Mouse (Mus musculus) kidney, embryonic 15.5 days (tissue): Measurements from ENCODE around the gene Dmxl2. TPM values are rescaled to one million over a fixed set of nuclear protein-coding genes. Genes with fewer than 3 reads are reported as not detected.

ENCODE experiments used
- ATAC-seq: fragments of 200-750 bp; cut with Nextera tagmentation; replicated peaks from 2 replicates; pipeline ENCODE4 v1.8.0; 2017; ENCODE audit warnings: moderate TSS enrichment; ENCODE audit not compliant: low FRiP score
- H3K27ac ChIP-seq: fragments of 300-500 bp; sonication (generic); 2 replicates; pipeline ENCODE4 v1.5.1; 2015; ENCODE audit warnings: mild to moderate bottlenecking, inconsistent platforms
- H3K27me3 ChIP-seq: fragments of 300-500 bp; sonication (generic); 2 replicates; pipeline ENCODE4 v1.6.1; 2015; ENCODE audit warnings: inconsistent platforms
- H3K36me3 ChIP-seq: fragments of 300-500 bp; sonication (generic); 2 replicates; pipeline ENCODE4 v1.6.1; 2015; ENCODE audit warnings: inconsistent platforms
- H3K4me1 ChIP-seq: fragments of 300-500 bp; sonication (generic); 2 replicates; pipeline ENCODE4 v1.6.1; 2015; ENCODE audit warnings: inconsistent platforms
- H3K4me2 ChIP-seq: fragments of 300-500 bp; sonication (generic); 2 replicates; pipeline ENCODE4 v1.6.1; 2015; ENCODE audit warnings: moderate library complexity, mild to moderate bottlenecking, inconsistent platforms
- H3K4me3 ChIP-seq: fragments of 300-500 bp; sonication (generic); replicated peaks from 2 replicates; pipeline ENCODE4 v1.5.1; 2015; ENCODE audit warnings: mild to moderate bottlenecking, inconsistent platforms
- H3K9ac ChIP-seq: fragments of 300-500 bp; sonication (generic); 2 replicates; pipeline ENCODE4 v1.6.1; 2015; ENCODE audit warnings: mild to moderate bottlenecking, inconsistent platforms
- H3K9me3 ChIP-seq: fragments of 300-500 bp; sonication (generic); replicated peaks from 2 replicates; pipeline ENCODE4 v1.6.1; 2016; ENCODE audit warnings: inconsistent platforms
- WGBS: fragments of 180-500 bp; shearing (Covaris S2); methylation state at CpG from one replicate; pipeline ENCODE4 v1.1.7; 2015; ENCODE audit warnings: mixed read lengths; 5-methylcytosine and 5-hydroxymethylcytosine counted together
- polyA plus RNA-seq: library from polyadenylated mRNA; unstranded; fragments of >200 nt; fragmentation: Nextera tagmentation; extraction: Ambion mirVana; gene quantifications from 2 replicates; pipeline ENCODE4 v1.2.1, GENCODE M21; 2015

Dmxl2 gene
- 6.3 and 6.5 TPM in 2 replicates for polyA plus RNA-seq

GRCm38 (mm10) chr9:54501453-54502110, at the start of gene Dmxl2:
Gene Dmxl2, minus strand, starts transcription at chr9:54501626.
- peak; percentile 93 for ATAC-seq
- Histone ChIP-seq H3K27me3 (peaks cover 18% of the 10 kb centered on the region), H3K27ac (peak within 1 kb of the TSS; percentile 60; the same call in 1 of the 2 replicates)

GRCm38 (mm10) chr9:54549433-54549832, 48.0 kb upstream of the Dmxl2 start:
- Histone ChIP-seq H3K27ac (no peak overlapping the region), H3K4me2 (no peak overlapping the region), H3K27me3 (no peaks in the 10 kb centered on the region), H3K36me3 (no peaks in the 10 kb centered on the region), H3K4me3 (no peak overlapping the region), H3K4me1 (no peaks in the 10 kb centered on the region), H3K9me3 (no peaks in the 10 kb centered on the region), H3K9ac (no peak overlapping the region)
- ATAC-seq = no peak
- WGBS = 88% methylated on average over 6 of the region's 6 CpGs

More at GRCm38 (mm10) chr9:54501453-54502110, at the start of gene Dmxl2:
- Histone ChIP-seq H3K9ac (peak within 1 kb of the TSS; percentile 62), H3K36me3 (no peaks in the 10 kb centered on the region), H3K4me1 (peaks cover 15% of the 10 kb centered on the region), H3K4me2 (peak within 1 kb of the TSS; percentile 99), H3K9me3 (no peaks in the 10 kb centered on the region), H3K4me3 (peak within 1 kb of the TSS; percentile 81)
- under 1% methylated on average over 95 of the region's 99 CpGs for WGBS

GRCm38 (mm10) chr9:54547536-54547935, 46.1 kb upstream of the Dmxl2 start:
- no peaks in the 10 kb centered on the region for H3K36me3 ChIP-seq
- 25% methylated on average over 5 of the region's 5 CpGs for WGBS
- no peak for ATAC-seq

GRCm38 (mm10) chr9:54544954-54545315, 43.5 kb upstream of the Dmxl2 start:
- H3K36me3 ChIP-seq = no peaks in the 10 kb centered on the region
- no peak overlapping the region for H3K27ac ChIP-seq
- 83% methylated on average over 4 of the region's 4 CpGs for WGBS
- ATAC-seq = no peak
- H3K4me2 ChIP-seq = no peak overlapping the region
- H3K4me3 ChIP-seq = no peak overlapping the region
- H3K27me3 ChIP-seq = no peaks in the 10 kb centered on the region
- no peak overlapping the region for H3K9ac ChIP-seq
- no peaks in the 10 kb centered on the region for H3K4me1 ChIP-seq
- H3K9me3 ChIP-seq = no peaks in the 10 kb centered on the region

More at GRCm38 (mm10) chr9:54547536-54547935, 46.1 kb upstream of the Dmxl2 start:
- Histone ChIP-seq H3K27ac (no peak overlapping the region), H3K9me3 (no peaks in the 10 kb centered on the region), H3K4me3 (no peak overlapping the region), H3K4me2 (no peak overlapping the region), H3K4me1 (no peaks in the 10 kb centered on the region), H3K27me3 (no peaks in the 10 kb centered on the region), H3K9ac (no peak overlapping the region)

- Histone ChIP-seq H3K4me2 (no peak overlapping the region), H3K9me3 (no peaks in the 10 kb centered on the region), H3K27me3 (no peaks in the 10 kb centered on the region), H3K36me3 (no peaks in the 10 kb centered on the region), H3K27ac (no peak overlapping the region), H3K4me1 (no peaks in the 10 kb centered on the region), H3K4me3 (no peak overlapping the region), H3K9ac (no peak overlapping the region)
- 68% methylated on average over 9 of the region's 9 CpGs for WGBS
- no peak for ATAC-seq
Observed at GRCm38 (mm10) chr9:54544212-54544953, 43.0 kb upstream of the Dmxl2 start.

- Histone ChIP-seq H3K27me3 (no peaks in the 10 kb centered on the region), H3K27ac (no peak overlapping the region), H3K4me3 (no peak overlapping the region), H3K4me1 (no peaks in the 10 kb centered on the region), H3K4me2 (no peak overlapping the region), H3K36me3 (no peaks in the 10 kb centered on the region), H3K9me3 (no peaks in the 10 kb centered on the region), H3K9ac (no peak overlapping the region)
- ATAC-seq = no peak
- WGBS = 77% methylated on average over 5 of the region's 5 CpGs
Observed at GRCm38 (mm10) chr9:54540801-54541200, 39.4 kb upstream of the Dmxl2 start.

GRCm38 (mm10) chr9:54538684-54539083, 37.3 kb upstream of the Dmxl2 start, which contains the start of gene Sh2d7:
Gene Sh2d7, plus strand, starts transcription at chr9:54538984.
- Histone ChIP-seq H3K36me3 (no peaks in the 10 kb centered on the region), H3K27ac (no peak within 1 kb of the TSS), H3K9ac (no peak within 1 kb of the TSS), H3K4me2 (no peak within 1 kb of the TSS), H3K27me3 (no peaks in the 10 kb centered on the region), H3K4me3 (no peak within 1 kb of the TSS), H3K9me3 (no peaks in the 10 kb centered on the region), H3K4me1 (no peaks in the 10 kb centered on the region)
- no peak for ATAC-seq
- 93% methylated on average over 14 of the region's 14 CpGs for WGBS

- Histone ChIP-seq H3K4me2 (no peak overlapping the region), H3K9me3 (no peaks in the 10 kb centered on the region), H3K4me3 (no peak overlapping the region), H3K27me3 (no peaks in the 10 kb centered on the region), H3K4me1 (no peaks in the 10 kb centered on the region), H3K27ac (no peak overlapping the region), H3K9ac (no peak overlapping the region), H3K36me3 (no peaks in the 10 kb centered on the region)
- no peak for ATAC-seq
- whole genome bisulfite sequencing = 89% methylated on average over 3 of the region's 3 CpGs
Observed at GRCm38 (mm10) chr9:54538244-54538643, 36.8 kb upstream of the Dmxl2 start.

- H3K4me2 ChIP-seq = no peak overlapping the region
Observed at GRCm38 (mm10) chr9:54537480-54537879, 36.1 kb upstream of the Dmxl2 start.

GRCm38 (mm10) chr9:54537030-54537429, 35.6 kb upstream of the Dmxl2 start:
- H3K27ac ChIP-seq = no peak overlapping the region
- H3K4me3 ChIP-seq = no peak overlapping the region
- H3K9me3 ChIP-seq = no peaks in the 10 kb centered on the region
- whole genome bisulfite sequencing = 51% methylated on average over 4 of the region's 4 CpGs
- H3K36me3 ChIP-seq = no peaks in the 10 kb centered on the region
- H3K4me1 ChIP-seq = no peaks in the 10 kb centered on the region
- H3K4me2 ChIP-seq = no peak overlapping the region
- H3K9ac ChIP-seq = no peak overlapping the region
- no peak for ATAC-seq
- H3K27me3 ChIP-seq = no peaks in the 10 kb centered on the region

More at GRCm38 (mm10) chr9:54537480-54537879, 36.1 kb upstream of the Dmxl2 start:
- no peaks in the 10 kb centered on the region for H3K4me1 ChIP-seq
- no peaks in the 10 kb centered on the region for H3K36me3 ChIP-seq
- no peak overlapping the region for H3K4me3 ChIP-seq
- no peak overlapping the region for H3K27ac ChIP-seq
- WGBS = 85% methylated on average over 3 of the region's 3 CpGs
- no peaks in the 10 kb centered on the region for H3K9me3 ChIP-seq
- ATAC-seq = no peak
- H3K27me3 ChIP-seq = no peaks in the 10 kb centered on the region
- H3K9ac ChIP-seq = no peak overlapping the region

GRCm38 (mm10) chr9:54536236-54536635, 34.8 kb upstream of the Dmxl2 start:
- no peak overlapping the region for H3K9ac ChIP-seq
- WGBS = 78% methylated on average over 7 of the region's 7 CpGs

GRCm38 (mm10) chr9:54533975-54534374, 32.5 kb upstream of the Dmxl2 start:
- Histone ChIP-seq H3K4me2 (no peak overlapping the region), H3K4me3 (no peak overlapping the region), H3K9ac (no peak overlapping the region), H3K27ac (no peak overlapping the region), H3K9me3 (no peaks in the 10 kb centered on the region), H3K36me3 (no peaks in the 10 kb centered on the region), H3K27me3 (no peaks in the 10 kb centered on the region), H3K4me1 (no peaks in the 10 kb centered on the region)
- ATAC-seq = no peak
- WGBS = 65% methylated on average over 5 of the region's 5 CpGs

More at GRCm38 (mm10) chr9:54536236-54536635, 34.8 kb upstream of the Dmxl2 start:
- no peaks in the 10 kb centered on the region for H3K27me3 ChIP-seq
- no peaks in the 10 kb centered on the region for H3K9me3 ChIP-seq
- H3K36me3 ChIP-seq = no peaks in the 10 kb centered on the region
- H3K27ac ChIP-seq = no peak overlapping the region
- no peak overlapping the region for H3K4me3 ChIP-seq
- ATAC-seq = no peak
- no peak overlapping the region for H3K4me2 ChIP-seq
- H3K4me1 ChIP-seq = no peaks in the 10 kb centered on the region
